Mouse (Mus musculus) cerebellum, adult 11-12 months (tissue): ENCODE results near the gene Il16.

ENCODE experiments used
- DNase-seq: peaks from one replicate; pipeline ENCODE4 v3.0.0; 2022

The Il16 gene

GRCm38 (mm10) chr7:83745413-83746106 is at the start of gene Il16:
Gene Il16 (minus strand): TSS chr7:83745726.
- DNase-seq, result peak; percentile 44

- no peak for DNase-seq
Measured at GRCm38 (mm10) chr7:83794705-83795104, 49.2 kb upstream of the Il16 start, which contains the start of gene Cfap161. Gene Cfap161 (minus strand): TSS chr7:83794880.

GRCm38 (mm10) chr7:83794006-83794683 is 48.6 kb upstream of the Il16 start:
- no peak for DNase-seq

- DNase-seq, result no peak
Measured at GRCm38 (mm10) chr7:83780881-83781280, 35.4 kb upstream of the Il16 start.

GRCm38 (mm10) chr7:83780026-83780425 is 34.5 kb upstream of the Il16 start:
- DNase-seq, result no peak

GRCm38 (mm10) chr7:83779028-83779427 is 33.5 kb upstream of the Il16 start:
- no peak for DNase-seq

- no peak for DNase-seq
Measured at GRCm38 (mm10) chr7:83778516-83778915, 33.0 kb upstream of the Il16 start.

GRCm38 (mm10) chr7:83774721-83775120 is 29.2 kb upstream of the Il16 start:
- DNase-seq, result peak; percentile 54

GRCm38 (mm10) chr7:83763674-83764073 is 18.1 kb upstream of the Il16 start:
- DNase-seq, result peak; percentile 78

GRCm38 (mm10) chr7:83762336-83762735 is 16.8 kb upstream of the Il16 start:
- DNase-seq, result no peak

- peak; percentile 93 for DNase-seq
Measured at GRCm38 (mm10) chr7:83751055-83751454, 5.5 kb upstream of the Il16 start.

- DNase-seq, result no peak
Measured at GRCm38 (mm10) chr7:83748405-83748804, 2.9 kb upstream of the Il16 start.

- DNase-seq, result peak; percentile 9
Measured at GRCm38 (mm10) chr7:83746107-83746687, 671 bp upstream of the Il16 start.

GRCm38 (mm10) chr7:83745065-83745412 is 487 bp downstream of the Il16 start:
- no peak for DNase-seq

- peak; percentile 5 for DNase-seq
Measured at GRCm38 (mm10) chr7:83744250-83744649, 1.3 kb downstream of the Il16 start.

GRCm38 (mm10) chr7:83742690-83743089 is 2.8 kb downstream of the Il16 start:
- DNase-seq, result no peak

- DNase-seq, result no peak
Measured at GRCm38 (mm10) chr7:83742026-83742425, 3.5 kb downstream of the Il16 start.

- peak; percentile 8 for DNase-seq
Measured at GRCm38 (mm10) chr7:83739680-83740310, 5.7 kb downstream of the Il16 start.

GRCm38 (mm10) chr7:83738623-83739462 is 6.7 kb downstream of the Il16 start:
- DNase-seq, result peak; percentile 33

GRCm38 (mm10) chr7:83737914-83738490 is 7.5 kb downstream of the Il16 start:
- no peak for DNase-seq

GRCm38 (mm10) chr7:83736341-83737115 is 9.0 kb downstream of the Il16 start:
- no peak for DNase-seq
